Mouse (Mus musculus) Patski (cell line): ENCODE measurements around the gene Ddx27. TPM values are rescaled to one million over a fixed set of nuclear protein-coding genes. Genes with fewer than 3 reads are reported as not detected.
A peak's percentile ranks its signal among the peaks of the same experiment; 100 is the strongest.

Experiments used
- ATAC-seq: fragments of 100-300 bp; one replicate; pipeline ENCODE4 v1.8.0; 2021
- CTCF ChIA-PET: fragments of 350-600 bp; sonication (Branson Sonifier 250); formaldehyde crosslinking; loops from one replicate; lab custom pipeline; 2022; ENCODE audit warnings: inconsistent platforms; lab: Charles Lee
- POLR2A ChIA-PET: fragments of 350-600 bp; sonication (Branson Sonifier 250); formaldehyde crosslinking; loops from one replicate; lab custom pipeline; 2022; ENCODE audit warnings: antibody characterized with exemption, inconsistent platforms; lab: Charles Lee
- DNase-seq: peaks from one replicate; pipeline ENCODE4 v3.0.0-alpha.2; 2011; ENCODE audit warnings: low read depth, low spot score
- H3K27me3 ChIP-seq: fragments of 371-371 bp; one replicate; pipeline ENCODE4 v1.5.1; 2021
- CTCF ChIP-seq: fragments of 100-300 bp; IDR thresholded peaks from one replicate; pipeline ENCODE4 v1.5.1; 2021
- in situ Hi-C: fragments of 300-500 bp; cut with MboI; formaldehyde crosslinking; loops from 3 replicates; pipeline ENCODE4 v1.11.1; 2018; ENCODE audit warnings: low pct_unique_long_range_greater_than_20kb, mixed read lengths
- polyA plus RNA-seq: library from polyadenylated mRNA; unstranded; gene quantifications from one replicate; pipeline ENCODE4 v1.2.3, GENCODE M21; 2021

Gene Ddx27
- polyA plus RNA-seq, 1 experiment from 2014 or later = 53.2 TPM

GRCm38 (mm10) chr2:167067575-167067974 is 52.6 kb downstream of the Ddx27 start:
- DNase-seq = no peak
- ATAC-seq = no peak
- in situ Hi-C loops = loop anchor here (5.0 kb wide), 1 partner anchor 355 kb away; the partner anchor contains the start of gene Slc9a8
- CTCF ChIA-PET = no interaction called here
- no peaks in the 10 kb centered on the region for H3K27me3 ChIP-seq
- TF ChIP-seq CTCF = no peak
- POLR2A ChIA-PET = interaction anchor here (0.9 kb wide), 1 partner anchor 12 kb away, joined by 3 read pairs; no protein-coding TSS in a partner anchor

GRCm38 (mm10) chr2:167070341-167070740 is 55.3 kb downstream of the Ddx27 start:
- in situ Hi-C loops = loop anchor here (5.0 kb wide), 3 partner anchors 42 to 207 kb away; no protein-coding TSS in a partner anchor
- POLR2A ChIA-PET = no interaction called here
- ATAC-seq (no peak), DNase-seq (no peak)
- TF ChIP-seq CTCF = no peak
- no peaks in the 10 kb centered on the region for H3K27me3 ChIP-seq
- CTCF ChIA-PET = interaction anchor here (1.3 to 5.6 kb wide), 3 partner anchors 25 to 151 kb away, joined by 4 to 60 read pairs (median 6); no protein-coding TSS in a partner anchor

- DNase-seq (no peak), ATAC-seq (no peak)
- no peaks in the 10 kb centered on the region for H3K27me3 ChIP-seq
- POLR2A ChIA-PET = no interaction called here
- in situ Hi-C loops = loop anchor here (5.0 kb wide), 3 partner anchors 41 to 206 kb away; no protein-coding TSS in a partner anchor
- no peak for TF ChIP-seq CTCF
- CTCF ChIA-PET = interaction anchor here (0.6 to 5.6 kb wide), 24 partner anchors 9 to 229 kb away, joined by 3 to 60 read pairs (median 5); partner anchors contain the start of gene Kcnb1
Observed at GRCm38 (mm10) chr2:167071266-167071640, 56.3 kb downstream of the Ddx27 start.

GRCm38 (mm10) chr2:167071641-167072601 is 56.9 kb downstream of the Ddx27 start:
- CTCF ChIA-PET = interaction anchor here (0.6 to 5.6 kb wide), 39 partner anchors 8 to 275 kb away, joined by 3 to 60 read pairs (median 3); partner anchors contain the start of gene Kcnb1
- DNase-seq (peak; percentile 89), ATAC-seq (peak; percentile 92)
- in situ Hi-C loops = loop anchor here (5.0 kb wide), 3 partner anchors 40 to 205 kb away; no protein-coding TSS in a partner anchor
- H3K27me3 ChIP-seq = no peaks in the 10 kb centered on the region
- POLR2A ChIA-PET = no interaction called here
- TF ChIP-seq CTCF = peak; percentile 100

- POLR2A ChIA-PET = no interaction called here
- CTCF ChIA-PET = interaction anchor here (1.6 to 5.6 kb wide), 2 partner anchors 139 to 147 kb away, joined by 3 to 60 read pairs; no protein-coding TSS in a partner anchor
- no peak for TF ChIP-seq CTCF
- no peak for ATAC-seq
- DNase-seq = no peak
- in situ Hi-C loops = loop anchor here (5.0 kb wide), 3 partner anchors 38 to 203 kb away; no protein-coding TSS in a partner anchor
- H3K27me3 ChIP-seq = no peaks in the 10 kb centered on the region
Observed at GRCm38 (mm10) chr2:167074587-167074986, 59.6 kb downstream of the Ddx27 start.

- ChIA-PET POLR2A (no interaction called here), CTCF (interaction anchor here (1.3 kb wide), 1 partner anchor 135 kb away, joined by 3 read pairs; no protein-coding TSS in a partner anchor)
- DNase-seq (no peak), ATAC-seq (no peak)
- in situ Hi-C loops = no loop called here
- TF ChIP-seq CTCF = no peak
- no peaks in the 10 kb centered on the region for H3K27me3 ChIP-seq
Observed at GRCm38 (mm10) chr2:167076352-167076751, 61.4 kb downstream of the Ddx27 start.

GRCm38 (mm10) chr2:167076759-167077158 is 61.8 kb downstream of the Ddx27 start:
- ChIA-PET POLR2A (no interaction called here), CTCF (no interaction called here)
- DNase-seq (no peak), ATAC-seq (no peak)
- H3K27me3 ChIP-seq = no peaks in the 10 kb centered on the region
- in situ Hi-C loops = no loop called here
- no peak for TF ChIP-seq CTCF

DNA sequence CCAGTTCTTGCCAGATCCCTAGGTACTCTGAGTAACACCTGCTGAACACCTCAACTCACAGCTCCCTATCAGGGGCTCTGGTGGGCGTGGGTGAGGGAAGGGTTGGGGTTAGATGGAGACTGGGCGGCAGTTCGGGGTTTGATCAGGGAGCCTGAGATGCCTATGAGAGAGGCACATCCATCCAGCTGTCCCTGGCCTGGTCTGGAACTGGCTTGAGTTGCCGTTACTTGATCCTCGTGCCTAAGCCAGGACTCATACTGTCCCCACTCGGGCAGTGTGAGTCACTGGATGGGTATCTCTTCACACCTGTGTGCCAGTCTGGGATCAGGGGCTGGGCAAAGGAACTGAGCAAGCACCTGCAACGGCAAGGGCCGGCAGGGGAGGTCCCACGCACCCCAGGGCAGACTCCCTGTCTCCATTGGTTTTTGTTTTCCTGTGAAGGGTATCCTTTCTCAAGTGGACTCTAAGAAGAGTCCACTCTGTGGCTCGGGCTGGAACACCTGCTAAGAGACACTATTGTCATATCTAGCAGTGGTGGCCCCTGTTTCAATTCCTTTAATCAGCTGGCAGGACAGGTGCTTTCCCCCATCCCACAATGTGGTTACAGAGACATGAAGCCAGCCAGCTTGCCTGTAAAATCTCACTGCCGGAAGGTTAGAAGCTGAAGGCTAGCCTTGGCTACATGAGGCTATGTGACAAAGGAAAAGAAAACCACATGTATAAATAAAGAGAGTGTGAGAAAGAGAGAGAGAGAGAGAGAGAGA is 62.4 kb downstream of the Ddx27 start:
- POLR2A ChIA-PET = no interaction called here
- DNase-seq (no peak), ATAC-seq (no peak)
- no peaks in the 10 kb centered on the region for H3K27me3 ChIP-seq
- CTCF ChIA-PET = interaction anchor here (1.3 kb wide), 1 partner anchor 12 kb away, joined by 3 read pairs; no protein-coding TSS in a partner anchor
- TF ChIP-seq CTCF = no peak
- in situ Hi-C loops = no loop called here

DNA sequence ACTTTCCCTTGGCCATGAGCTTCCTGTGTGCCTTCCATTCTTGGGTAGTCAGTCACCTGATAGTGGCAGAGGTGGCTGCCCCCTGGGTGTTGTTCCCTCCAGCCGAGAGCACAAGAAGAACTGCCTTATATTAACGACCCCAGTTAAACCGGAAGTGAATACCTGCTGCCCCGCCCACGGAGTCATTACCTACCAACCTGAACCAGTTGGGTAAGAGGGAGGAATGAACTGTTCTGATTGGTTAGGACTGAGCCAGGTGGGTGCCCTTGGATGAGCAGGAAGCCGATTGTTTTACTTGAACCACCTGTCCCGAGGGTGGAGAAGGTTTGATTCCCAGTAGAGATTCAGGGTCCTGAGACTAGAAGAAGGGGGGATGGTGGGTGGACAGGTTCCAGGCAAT is 63.5 kb downstream of the Ddx27 start:
- no peak for TF ChIP-seq CTCF
- CTCF ChIA-PET = interaction anchor here (1.3 kb wide), 1 partner anchor 11 kb away, joined by 3 read pairs; no protein-coding TSS in a partner anchor
- POLR2A ChIA-PET = no interaction called here
- no peaks in the 10 kb centered on the region for H3K27me3 ChIP-seq
- no peak for ATAC-seq
- in situ Hi-C loops = no loop called here
- no peak for DNase-seq

DNA sequence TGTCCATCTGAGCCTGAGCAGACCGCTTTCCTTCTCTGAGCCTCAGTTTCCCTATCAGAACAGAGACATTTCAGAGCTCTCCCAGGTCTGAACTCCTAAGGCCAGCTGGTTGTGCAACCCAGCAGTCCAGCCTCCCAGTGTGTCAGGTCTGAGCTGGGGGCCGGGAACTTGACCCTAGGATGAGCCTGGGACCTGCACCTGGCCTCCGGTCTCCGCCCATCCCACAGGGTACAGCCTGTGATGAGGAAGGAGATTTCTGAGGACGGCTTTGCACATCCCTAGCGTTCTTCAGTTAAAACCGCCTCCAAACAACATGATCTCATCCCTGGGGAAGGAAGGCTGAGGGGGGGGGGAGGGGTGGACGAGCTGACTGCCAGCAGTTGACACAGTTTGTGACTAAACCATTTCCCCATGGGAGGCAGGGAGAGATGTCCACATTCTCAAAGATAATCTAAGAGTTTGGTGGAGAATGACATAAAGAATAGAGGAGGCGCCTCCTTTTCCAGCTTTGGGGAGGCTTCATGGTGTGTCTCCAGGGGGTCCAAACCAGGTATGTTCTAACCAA is 64.0 kb downstream of the Ddx27 start:
- ChIA-PET POLR2A (no interaction called here), CTCF (no interaction called here)
- ATAC-seq (peak; percentile 45), DNase-seq (no peak)
- no peaks in the 10 kb centered on the region for H3K27me3 ChIP-seq
- no peak for TF ChIP-seq CTCF
- in situ Hi-C loops = no loop called here
